Mouse (Mus musculus): ENCODE results near the gene Apex1. TPM values are rescaled to one million over a fixed set of nuclear protein-coding genes. Genes with fewer than 3 reads are reported as not detected.
"Not testable (repeated sequence)": the region's sequence is repeated elsewhere in the genome, so short reads cannot be mapped to it uniquely, and the experiment has no call there.

Gene Apex1
- total RNA-seq (2021): 81.3 and 86.8 TPM in 2 replicates
- long read RNA-seq, transcript Apex1-201 (5 exons, 1,239 nt): major isoform, 36 of 55 reads
- long read RNA-seq, transcript Apex1-204 (4 exons, 935 nt): minor isoform, 11 of 55 reads
- long read RNA-seq, partial matches to known transcripts: 2 of 55 reads
- long read RNA-seq, other reads (novel, unspliced or antisense): 2 of 55 reads

DNA sequence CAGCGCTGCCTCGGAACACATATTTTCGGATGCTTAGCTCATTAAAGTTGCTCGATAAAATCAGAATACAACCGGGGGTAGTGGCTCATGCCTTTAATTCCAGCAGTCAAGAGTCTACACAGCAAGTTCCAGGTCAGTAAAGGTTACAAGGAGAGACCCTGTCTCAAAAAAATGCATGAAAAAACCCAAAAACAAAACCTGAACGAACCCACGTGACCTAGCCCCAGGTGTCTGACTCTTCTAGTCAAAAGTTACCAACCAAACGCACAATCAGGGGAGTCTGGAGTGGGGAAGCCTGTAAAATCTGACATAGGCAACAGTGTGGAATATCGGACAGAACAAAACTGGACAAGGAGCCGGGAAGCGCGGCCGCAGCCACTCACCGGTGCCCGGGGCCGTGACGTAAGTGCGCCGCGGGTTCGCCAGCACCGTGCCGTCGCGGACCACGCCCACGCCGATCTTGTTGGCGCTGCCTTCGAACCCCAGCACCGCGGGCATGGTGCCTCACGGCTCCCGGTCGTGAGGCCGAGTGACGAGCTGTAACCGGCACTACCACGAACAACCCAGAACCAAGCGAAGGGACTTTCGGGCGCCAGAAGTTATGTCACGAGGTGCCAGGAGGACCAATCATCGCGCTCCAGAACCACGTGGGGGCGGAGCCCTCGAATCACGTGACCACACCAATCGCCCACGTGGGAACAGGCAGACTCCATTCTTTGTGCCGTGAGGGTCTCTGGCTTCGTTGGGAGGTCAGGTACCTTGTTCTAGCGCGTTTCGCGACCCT is at the start of gene Apex1, which contains the start of gene Osgep:
Gene Apex1, plus strand, starts transcription at position 688 of the 784 bp plus-strand sequence.
Gene Osgep, minus strand, starts transcription at position 613 of the 784 bp plus-strand sequence.
- DNase-seq: peak; percentile 93

DNA sequence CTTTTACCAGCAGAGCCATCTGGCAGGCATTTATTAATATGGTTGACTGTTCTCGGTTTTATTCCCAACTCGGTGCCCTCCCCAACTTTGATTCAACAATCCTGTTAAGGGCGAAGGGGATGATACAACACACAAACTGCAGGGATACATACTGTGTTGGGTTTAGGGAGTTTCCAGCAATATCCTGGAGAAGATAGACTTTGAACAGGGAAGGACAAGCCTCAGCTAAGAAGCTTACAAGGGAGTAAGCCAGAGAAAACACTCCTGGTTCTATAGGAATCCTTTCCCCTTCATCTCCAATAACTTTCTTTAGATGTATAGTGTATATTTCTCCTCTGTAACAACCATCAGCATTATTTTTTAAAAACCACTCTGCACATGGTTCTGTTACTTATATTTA is 49.6 kb upstream of the Apex1 start:
- DNase-seq: no peak

DNA sequence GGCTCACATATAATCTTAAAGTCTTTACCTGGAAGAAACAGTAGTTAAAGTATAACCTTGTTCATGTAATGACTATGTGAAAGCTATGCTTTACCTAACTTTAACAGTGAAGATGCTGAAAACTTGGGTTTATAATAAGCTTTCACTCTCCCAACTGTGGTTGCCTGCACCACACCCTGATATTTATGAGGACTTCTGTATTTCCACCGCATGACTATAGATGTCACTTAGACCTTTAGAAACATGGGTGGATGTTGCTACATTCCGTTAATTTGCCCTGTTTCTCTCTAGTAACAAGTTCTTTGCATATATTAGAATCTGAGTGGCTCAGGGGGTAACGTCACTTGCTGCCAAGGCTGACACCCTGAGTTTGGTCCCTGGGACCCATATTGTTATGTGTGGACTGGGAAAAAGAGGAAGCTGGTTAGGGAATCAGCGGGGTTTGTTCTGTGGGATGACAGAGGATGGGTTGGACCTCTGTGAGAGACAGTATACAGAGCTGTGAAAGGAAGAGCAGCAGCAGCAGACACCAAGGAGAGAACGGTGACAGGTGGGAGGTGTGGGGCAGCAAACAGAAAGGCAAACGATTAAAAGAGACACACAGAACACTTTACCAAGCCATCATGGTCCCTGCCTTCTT is 49.1 kb upstream of the Apex1 start:
- DNase-seq: no peak

GRCm38 (mm10) chr14:50876236-50876950 is 48.4 kb upstream of the Apex1 start:
- DNase-seq: no peak

GRCm38 (mm10) chr14:50891621-50892020 is 33.1 kb upstream of the Apex1 start:
- no peak for DNase-seq

- DNase-seq: no peak
Observed at GRCm38 (mm10) chr14:50892091-50892490, 32.7 kb upstream of the Apex1 start.

- peak; percentile 22 for DNase-seq
Observed at GRCm38 (mm10) chr14:50892541-50893459, 32.0 kb upstream of the Apex1 start.

GRCm38 (mm10) chr14:50895407-50895806 is 29.4 kb upstream of the Apex1 start:
- no peak for DNase-seq

- DNase-seq: peak; percentile 30
Observed at GRCm38 (mm10) chr14:50895985-50896746, 28.6 kb upstream of the Apex1 start.

DNA sequence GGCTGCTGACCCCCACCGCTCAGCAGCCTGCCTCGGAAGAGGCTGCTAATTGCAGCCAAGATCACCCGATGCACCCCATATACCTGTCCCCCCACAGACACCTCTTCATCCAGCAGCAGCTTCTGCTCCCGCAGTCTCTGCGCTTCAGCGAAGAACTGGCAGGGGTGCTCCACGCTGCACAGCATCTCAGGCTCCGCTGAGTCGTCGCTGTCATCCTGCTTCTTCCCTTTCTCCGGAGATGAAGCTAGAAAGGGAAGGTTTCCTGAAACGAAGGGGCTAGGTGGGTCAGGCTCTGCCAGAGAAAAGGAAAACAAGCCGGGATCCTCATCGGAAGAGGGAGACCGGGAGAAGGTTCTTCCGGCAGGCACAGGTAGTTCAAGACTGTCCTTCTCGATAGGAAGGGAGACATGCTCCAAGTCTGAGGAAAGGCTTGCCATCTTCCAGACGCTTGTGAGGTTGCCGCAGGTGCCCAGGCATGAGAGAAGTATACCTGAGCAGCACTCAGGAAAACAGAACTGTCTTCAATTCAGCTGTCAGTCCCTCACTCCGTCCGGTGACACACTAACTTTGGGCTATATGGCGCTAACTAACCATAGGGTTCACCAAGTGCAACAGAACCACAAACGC is 27.9 kb upstream of the Apex1 start:
- DNase-seq: peak; percentile 21

- no peak for DNase-seq
Observed at GRCm38 (mm10) chr14:50897374-50897765, 27.4 kb upstream of the Apex1 start, which contains the start of gene Klhl33. Gene Klhl33 (minus strand): TSS chr14:50897507.

DNA sequence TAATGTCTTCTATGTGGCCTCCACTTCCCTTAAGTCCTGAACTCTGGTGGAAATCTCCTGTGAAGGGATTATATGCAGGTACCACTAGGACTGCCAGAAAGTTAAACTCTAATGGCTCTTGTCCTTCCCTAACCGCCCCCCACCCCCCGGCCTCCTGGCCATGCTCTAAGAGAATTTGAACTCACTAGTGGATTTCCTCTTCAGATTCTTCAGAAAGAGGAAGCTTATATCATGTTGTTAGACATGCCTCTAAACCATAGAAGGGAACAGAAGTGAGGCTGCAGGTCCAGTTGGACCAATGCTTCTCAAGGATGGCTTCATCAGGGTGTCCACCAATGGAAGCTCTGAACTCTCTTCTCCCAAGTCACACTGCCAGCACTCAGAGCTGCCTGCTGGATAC is 26.8 kb upstream of the Apex1 start:
- DNase-seq: not testable (repeated sequence)

DNA sequence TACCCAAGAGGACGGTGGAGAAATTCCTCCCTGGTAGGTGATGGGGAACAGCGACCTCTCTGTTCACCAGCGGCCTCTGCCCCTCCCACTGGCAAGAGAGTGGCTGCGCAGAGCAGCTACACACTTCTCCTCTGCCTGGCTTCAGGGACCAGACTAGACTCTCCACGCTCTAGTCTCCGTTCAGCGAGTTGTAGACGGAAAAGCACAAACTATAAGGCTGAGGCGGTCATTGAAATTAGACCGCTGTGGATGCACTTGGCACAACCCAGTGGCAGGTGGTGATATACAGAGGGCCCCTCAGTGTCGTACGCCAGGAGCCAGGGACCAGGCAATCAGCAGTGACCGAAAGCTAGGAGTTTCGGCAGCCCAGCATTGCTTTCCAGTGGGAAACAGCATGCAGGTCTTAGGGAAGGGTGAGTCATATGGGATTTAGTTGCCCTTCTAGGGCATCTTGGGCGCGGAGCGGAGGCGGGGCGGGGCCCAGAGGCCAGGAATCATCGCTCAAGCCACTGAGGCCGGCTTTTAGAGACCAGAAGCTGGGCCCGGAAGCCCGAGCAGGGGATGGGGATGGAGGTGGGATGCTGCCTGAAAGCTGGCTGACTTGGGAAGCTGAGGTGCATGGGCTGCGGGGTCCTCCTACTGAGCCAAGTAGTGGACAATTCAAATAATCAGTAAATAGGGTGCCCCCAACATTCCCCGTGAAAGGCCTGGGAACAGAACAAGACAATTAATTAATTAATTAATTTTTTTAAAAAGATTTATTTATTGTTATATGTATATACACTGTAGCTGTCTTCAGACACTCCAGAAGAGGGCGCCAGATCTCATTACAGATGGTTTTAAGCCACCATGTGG is 20.6 kb upstream of the Apex1 start:
- peak; percentile 38 for DNase-seq

GRCm38 (mm10) chr14:50904828-50905129 is 20.0 kb upstream of the Apex1 start:
- DNase-seq: no peak

DNA sequence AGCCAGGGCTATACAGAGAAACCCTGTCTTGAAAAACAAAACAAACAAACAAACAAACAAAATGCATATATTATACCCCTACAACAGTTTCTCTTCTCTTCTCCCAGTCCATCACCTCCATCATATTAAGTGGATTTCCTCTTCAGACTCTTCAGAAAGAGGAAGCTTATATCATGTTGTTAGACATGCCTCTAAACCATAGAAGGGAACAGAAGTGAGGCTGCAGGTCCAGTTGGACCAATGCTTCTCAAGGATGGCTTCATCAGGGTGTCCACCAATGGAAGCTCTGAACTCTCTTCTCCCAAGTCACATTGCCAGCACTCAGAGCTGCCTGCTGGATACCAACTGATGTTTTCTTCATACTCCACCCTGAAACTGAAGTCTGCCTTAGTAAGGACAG is 19.4 kb upstream of the Apex1 start:
- DNase-seq: not testable (repeated sequence)

- no peak for DNase-seq
Observed at GRCm38 (mm10) chr14:50908126-50908525, 16.6 kb upstream of the Apex1 start.

GRCm38 (mm10) chr14:50911356-50911755 is 13.4 kb upstream of the Apex1 start:
- DNase-seq: no peak

DNA sequence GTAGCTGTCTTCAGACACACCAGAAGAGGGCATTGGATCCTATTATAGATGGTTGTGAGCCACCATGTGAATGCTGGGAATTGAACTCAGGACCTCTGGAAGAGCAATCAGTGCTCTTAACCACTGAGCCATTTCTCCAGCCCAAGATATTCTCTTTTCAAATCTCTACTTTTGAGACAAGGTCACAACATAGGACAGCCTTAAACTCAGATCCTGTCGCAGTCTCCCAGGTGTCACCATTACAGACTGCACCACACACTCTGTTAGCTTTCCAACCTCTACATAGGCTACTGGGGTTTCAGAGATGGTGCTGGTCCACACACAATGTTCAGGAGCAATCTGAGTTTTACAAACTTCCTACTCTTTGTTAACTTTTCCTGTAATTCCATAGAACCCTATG is 1.3 kb upstream of the Apex1 start:
- not testable (repeated sequence) for DNase-seq
